Mouse (Mus musculus) ES-Bruce4 (cell line): ENCODE results near the gene Mypn.

Experiments used
- CTCF ChIP-seq: IDR thresholded peaks from one replicate; pipeline ENCODE4 v1.8.1; 2011; ENCODE audit warnings: low read depth, low read length
- EP300 ChIP-seq: IDR thresholded peaks from 2 replicates; pipeline ENCODE4 v1.6.1; 2011; ENCODE audit warnings: low read depth, low read length; ENCODE audit not compliant: insufficient read depth

DNA sequence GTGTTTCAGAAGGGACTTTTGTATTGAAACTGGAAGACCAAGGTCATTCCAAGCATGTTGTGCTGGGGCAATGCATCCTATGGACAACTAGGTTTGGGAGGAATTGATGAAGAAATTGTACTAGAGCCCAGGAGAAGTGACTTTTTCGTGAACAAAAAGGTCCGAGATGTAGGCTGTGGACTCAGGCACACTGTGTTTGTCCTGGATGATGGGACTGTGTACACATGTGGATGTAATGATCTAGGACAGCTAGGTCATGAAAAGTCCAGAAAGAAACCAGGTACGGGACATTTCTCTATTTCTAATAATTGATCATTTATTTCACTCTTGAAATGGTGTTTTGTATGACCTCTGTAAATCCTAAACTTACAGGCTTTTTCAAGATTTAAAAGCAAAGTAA is 42.1 kb upstream of the Mypn start:
- TF ChIP-seq CTCF (no peak), EP300 (no peak)
